Mouse (Mus musculus): Measurements from ENCODE around the gene Hapln3.

The Hapln3 gene

DNA sequence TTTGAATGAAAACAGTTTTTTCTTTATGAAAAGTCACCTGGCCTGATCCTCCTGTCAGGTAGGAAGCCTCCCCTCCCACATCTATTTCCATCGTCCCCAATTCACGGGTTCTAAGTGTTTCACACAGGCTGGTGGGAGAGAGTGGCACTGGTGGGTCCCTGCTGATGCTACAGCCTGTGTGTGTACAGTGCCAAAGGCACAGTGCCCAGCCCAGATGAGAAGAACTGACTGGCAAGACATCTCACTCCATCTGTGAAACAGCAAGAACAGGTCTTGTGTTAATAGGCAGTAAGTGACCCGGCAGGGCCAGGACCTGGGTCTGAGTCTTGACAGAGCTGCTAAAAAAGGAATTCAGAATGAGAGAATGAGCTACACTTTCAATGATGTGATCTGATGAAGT, 51.6 kb downstream of the Hapln3 start:
- no peak for DNase-seq (ENCODE audit: extremely low read depth, low read depth, low spot score)

DNA sequence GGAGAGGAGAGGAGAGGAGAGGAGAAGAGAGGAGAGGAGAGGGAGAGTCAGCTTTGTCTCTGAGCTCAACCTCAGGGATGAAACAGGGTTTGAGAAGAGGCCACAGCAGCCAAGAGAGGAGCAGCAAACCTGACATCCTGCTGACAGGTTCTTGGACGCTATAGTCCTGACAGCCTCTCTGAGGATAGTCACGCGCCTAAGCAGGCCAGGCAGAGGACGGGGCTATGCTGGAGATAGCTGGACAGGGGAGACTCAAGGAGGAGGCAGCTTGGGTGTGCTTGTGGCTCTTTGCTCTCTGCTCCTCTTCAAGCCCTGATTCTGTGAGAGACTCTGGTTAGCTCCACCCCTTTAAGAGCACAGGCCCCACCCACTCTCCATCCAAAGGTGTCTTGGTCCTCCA, 62.6 kb downstream of the Hapln3 start:
- no peak for DNase-seq (ENCODE audit: extremely low read depth, low read depth, low spot score)

DNA sequence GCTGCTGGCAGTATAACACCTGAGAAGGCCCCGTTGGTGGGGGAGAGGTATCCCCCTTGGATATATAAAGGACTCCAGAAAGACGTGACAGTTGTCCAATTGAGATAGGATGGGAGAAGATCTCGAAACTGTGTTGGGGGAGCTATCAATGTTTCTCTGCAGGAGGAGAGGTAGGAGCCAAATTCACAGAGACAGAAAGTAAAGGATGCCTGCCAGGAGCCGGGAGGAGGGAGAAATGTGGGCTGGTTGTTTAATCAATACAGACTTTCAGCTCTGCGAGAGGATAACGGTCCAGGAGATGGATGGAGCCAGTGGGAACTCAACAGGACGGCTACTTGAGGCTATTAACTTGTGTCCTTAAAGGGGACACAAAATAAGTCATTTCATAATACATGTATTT, 63.4 kb downstream of the Hapln3 start:
- no peak for DNase-seq (ENCODE audit: extremely low read depth, low read depth, low spot score)
